Mouse (Mus musculus): Measurements from ENCODE around the gene Gm20388. TPM values are rescaled to one million over a fixed set of nuclear protein-coding genes. Genes with fewer than 3 reads are reported as not detected.

The Gm20388 gene
- polyA plus RNA-seq, 1 experiment = 28.1 TPM

DNA sequence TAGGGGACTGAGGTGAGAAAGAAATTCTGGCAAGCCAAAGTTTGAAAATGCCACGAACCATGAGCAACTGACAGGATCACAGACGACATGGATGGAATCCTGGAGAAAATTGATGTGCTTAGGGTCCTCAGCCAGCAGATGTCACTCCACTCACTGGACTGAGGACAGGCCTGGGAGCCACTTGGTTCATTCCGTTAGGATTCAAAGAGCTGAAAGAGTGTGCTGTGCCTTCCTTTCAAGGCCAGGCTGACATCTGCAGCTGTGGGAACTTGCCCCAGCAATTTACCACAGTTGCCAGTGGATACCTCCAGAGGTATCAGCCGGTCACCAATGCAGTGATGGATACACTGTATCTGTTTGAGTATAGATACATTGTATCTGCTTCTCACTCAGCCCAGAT lies 3854.0 kb downstream of the Gm20388 start:
- H3K4me1 ChIP-seq (ENCODE audit: control insufficient read depth, insufficient read depth, low read length) = peaks cover 9% of the 10 kb centered on the region
- H3K27ac ChIP-seq (ENCODE audit: insufficient read depth, low read length) = no peak overlapping the region
- H3K36me3 ChIP-seq (ENCODE audit: control insufficient read depth, insufficient read depth, low read length, poor library complexity, severe bottlenecking) = no peaks in the 10 kb centered on the region
- no peak overlapping the region for H3K9ac ChIP-seq (ENCODE audit: low read depth, poor library complexity, severe bottlenecking)
- no peaks in the 10 kb centered on the region for H3K27me3 ChIP-seq (ENCODE audit: control insufficient read depth, insufficient read depth, low read length, poor library complexity, severe bottlenecking)
- TF ChIP-seq EP300 (IDR thresholded peaks at IDR 0.05; ENCODE audit: insufficient read depth, low read depth, low read length) = no peak
- TF ChIP-seq CTCF (IDR thresholded peaks at IDR 0.05; ENCODE audit: low read depth, low read length) = peak; percentile 72
- no peak overlapping the region for H3K4me3 ChIP-seq (ENCODE audit: low read depth, low read length)
- 0 out of 2 replicates have a peak, but pooled peaks cover 2% of the 10 kb centered on the region for H3K9me3 ChIP-seq (replicated peaks; ENCODE audit: control insufficient read depth, insufficient read depth, low read length, poor library complexity, severe bottlenecking)

DNA sequence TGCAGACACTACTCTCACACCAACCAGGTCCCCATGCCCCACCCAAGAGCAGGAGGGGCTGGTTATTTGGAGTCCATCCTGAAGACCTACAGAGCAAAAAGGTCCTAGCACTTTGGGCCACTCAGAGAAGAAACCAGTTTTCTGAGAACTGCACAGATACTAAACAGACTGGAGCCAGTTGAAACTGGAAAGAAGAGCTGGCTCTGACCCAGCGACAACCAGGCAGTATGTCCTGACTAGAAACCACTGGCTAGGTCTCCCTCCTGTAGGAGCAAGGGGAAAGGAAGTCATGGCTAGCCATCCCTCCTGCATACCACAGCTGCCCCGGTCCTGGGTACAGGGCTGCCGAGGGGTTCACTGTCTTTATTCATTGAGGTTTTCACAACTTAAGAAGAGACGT lies 3855.9 kb downstream of the Gm20388 start:
- H3K9me3 ChIP-seq (replicated peaks; ENCODE audit: control insufficient read depth, insufficient read depth, low read length, poor library complexity, severe bottlenecking) = 0 out of 2 replicates have a peak, but pooled peaks cover 2% of the 10 kb centered on the region
- H3K4me3 ChIP-seq (ENCODE audit: low read depth, low read length) = no peak overlapping the region
- TF ChIP-seq EP300 (IDR thresholded peaks at IDR 0.05; ENCODE audit: insufficient read depth, low read depth, low read length) (no peak), POLR2A (IDR thresholded peaks at IDR 0.05; ENCODE audit: insufficient read depth, low read length) (no peak), CTCF (IDR thresholded peaks at IDR 0.05; ENCODE audit: low read depth, low read length) (no peak)
- no peaks in the 10 kb centered on the region for H3K27me3 ChIP-seq (ENCODE audit: control insufficient read depth, insufficient read depth, low read length, poor library complexity, severe bottlenecking)
- no peak overlapping the region for H3K9ac ChIP-seq (ENCODE audit: low read depth, poor library complexity, severe bottlenecking)
- H3K4me1 ChIP-seq (ENCODE audit: control insufficient read depth, insufficient read depth, low read length) = peaks cover 8% of the 10 kb centered on the region
- no peak overlapping the region for H3K27ac ChIP-seq (ENCODE audit: insufficient read depth, low read length)
- no peaks in the 10 kb centered on the region for H3K36me3 ChIP-seq (ENCODE audit: control insufficient read depth, insufficient read depth, low read length, poor library complexity, severe bottlenecking)

DNA sequence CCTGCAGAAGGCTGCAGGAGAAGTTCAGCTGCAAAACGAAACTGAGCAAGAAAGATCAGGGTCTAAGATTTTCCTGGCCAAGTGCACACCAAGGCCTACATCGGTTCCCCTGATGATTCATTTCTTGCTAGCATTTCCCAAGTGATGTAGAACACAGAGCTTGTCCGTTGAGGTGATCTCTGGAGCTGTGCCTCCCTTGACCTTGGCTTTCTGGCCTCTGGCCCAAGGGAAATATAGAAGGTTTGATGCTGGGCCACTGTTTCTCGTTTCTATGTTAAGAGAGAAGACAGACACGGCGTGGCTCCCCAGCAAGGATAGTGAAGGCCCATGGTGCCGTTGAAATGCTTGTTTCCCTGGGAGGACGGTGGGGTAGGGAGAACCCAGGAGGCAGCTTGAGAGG lies 3857.2 kb downstream of the Gm20388 start:
- no peak overlapping the region for H3K4me3 ChIP-seq (ENCODE audit: low read depth, low read length)
- H3K27ac ChIP-seq (ENCODE audit: insufficient read depth, low read length) = no peak overlapping the region
- H3K9me3 ChIP-seq (replicated peaks; ENCODE audit: control insufficient read depth, insufficient read depth, low read length, poor library complexity, severe bottlenecking) = 0 out of 2 replicates have a peak, but pooled peaks cover 2% of the 10 kb centered on the region
- no peak overlapping the region for H3K9ac ChIP-seq (ENCODE audit: low read depth, poor library complexity, severe bottlenecking)
- H3K27me3 ChIP-seq (ENCODE audit: control insufficient read depth, insufficient read depth, low read length, poor library complexity, severe bottlenecking) = no peaks in the 10 kb centered on the region
- H3K36me3 ChIP-seq (ENCODE audit: control insufficient read depth, insufficient read depth, low read length, poor library complexity, severe bottlenecking) = no peaks in the 10 kb centered on the region
- H3K4me1 ChIP-seq (ENCODE audit: control insufficient read depth, insufficient read depth, low read length) = peaks cover 4% of the 10 kb centered on the region
- TF ChIP-seq EP300 (IDR thresholded peaks at IDR 0.05; ENCODE audit: insufficient read depth, low read depth, low read length) = no peak
- TF ChIP-seq CTCF (IDR thresholded peaks at IDR 0.05; ENCODE audit: low read depth, low read length) = no peak
- TF ChIP-seq POLR2A (IDR thresholded peaks at IDR 0.05; ENCODE audit: insufficient read depth, low read length) = no peak

DNA sequence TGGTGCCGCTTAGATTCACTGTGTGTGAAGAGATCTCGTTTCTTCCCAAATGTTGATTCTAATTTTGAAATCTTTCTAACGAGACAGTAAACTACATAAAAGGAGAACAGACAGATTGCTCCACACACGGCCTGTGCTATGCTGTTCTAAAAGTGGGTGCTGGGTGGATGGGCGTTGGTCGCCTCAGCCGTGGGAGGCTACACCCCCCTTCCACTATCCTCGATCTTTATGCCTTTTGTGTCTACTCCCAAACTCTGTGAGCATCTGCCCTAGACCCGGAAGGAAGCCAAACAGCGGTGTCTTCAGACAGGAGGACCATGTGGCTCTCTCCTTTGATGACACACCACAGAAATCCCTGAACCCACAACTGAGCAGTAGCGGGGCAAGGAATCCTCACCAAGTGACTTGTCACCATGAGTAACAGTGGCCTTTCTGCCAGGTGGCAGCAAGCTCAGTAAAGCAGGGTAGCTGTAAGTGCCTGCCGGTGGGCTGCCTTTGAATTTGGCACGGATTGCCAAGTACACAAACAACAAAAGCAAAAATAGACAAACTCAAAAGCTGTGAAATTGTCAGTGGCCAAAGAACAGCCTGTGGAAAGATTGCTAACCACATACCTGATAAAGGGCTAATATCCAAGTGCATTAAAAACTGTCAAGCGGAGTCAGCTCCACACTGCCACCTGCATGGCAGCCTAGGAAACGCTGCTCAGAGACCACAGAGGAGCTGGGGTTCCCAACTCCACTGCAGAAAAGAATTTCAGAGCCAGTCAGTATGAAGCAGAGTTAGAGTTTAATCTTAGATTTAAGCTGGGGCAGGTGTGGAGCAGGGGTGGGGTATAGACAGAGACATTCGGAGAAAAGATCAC lies 3858.1 kb downstream of the Gm20388 start:
- Histone ChIP-seq H3K36me3 (ENCODE audit: control insufficient read depth, insufficient read depth, low read length, poor library complexity, severe bottlenecking) (no peaks in the 10 kb centered on the region), H3K9me3 (replicated peaks; ENCODE audit: control insufficient read depth, insufficient read depth, low read length, poor library complexity, severe bottlenecking) (0 out of 2 replicates have a peak, but pooled peaks cover 2% of the 10 kb centered on the region), H3K27ac (ENCODE audit: insufficient read depth, low read length) (no peak overlapping the region), H3K4me1 (ENCODE audit: control insufficient read depth, insufficient read depth, low read length) (peaks cover 2% of the 10 kb centered on the region), H3K27me3 (ENCODE audit: control insufficient read depth, insufficient read depth, low read length, poor library complexity, severe bottlenecking) (no peaks in the 10 kb centered on the region), H3K9ac (ENCODE audit: low read depth, poor library complexity, severe bottlenecking) (no peak overlapping the region), H3K4me3 (ENCODE audit: low read depth, low read length) (no peak overlapping the region)
- peak; percentile 80 for TF ChIP-seq CTCF (IDR thresholded peaks at IDR 0.05; ENCODE audit: low read depth, low read length)
- no peak for TF ChIP-seq EP300 (IDR thresholded peaks at IDR 0.05; ENCODE audit: insufficient read depth, low read depth, low read length)

DNA sequence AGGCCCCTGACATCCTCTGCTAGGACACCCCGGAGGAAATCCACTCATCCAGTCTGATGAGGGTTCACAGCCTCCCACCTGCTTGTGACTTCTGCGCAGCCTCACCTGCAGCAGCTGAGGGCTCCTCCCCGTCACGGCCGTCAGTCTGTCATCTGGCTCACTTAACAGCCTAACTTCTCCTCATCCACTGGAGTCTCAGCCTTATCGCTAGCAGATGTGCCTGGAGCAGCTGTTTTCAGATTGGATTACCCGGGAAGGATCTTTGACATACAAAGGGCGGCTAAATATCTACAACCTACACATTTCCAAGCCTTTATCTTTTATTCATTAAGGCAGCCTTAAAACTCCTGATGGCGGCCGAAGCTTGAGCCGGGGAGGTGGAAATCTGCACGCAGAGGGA lies 3862.8 kb downstream of the Gm20388 start:
- Histone ChIP-seq H3K27ac (ENCODE audit: insufficient read depth, low read length) (no peak overlapping the region), H3K4me3 (ENCODE audit: low read depth, low read length) (peak overlapping the region; percentile 11; the same call in 1 of the 2 replicates), H3K27me3 (ENCODE audit: control insufficient read depth, insufficient read depth, low read length, poor library complexity, severe bottlenecking) (no peaks in the 10 kb centered on the region), H3K9ac (ENCODE audit: low read depth, poor library complexity, severe bottlenecking) (no peak overlapping the region), H3K4me1 (ENCODE audit: control insufficient read depth, insufficient read depth, low read length) (no peaks in the 10 kb centered on the region), H3K9me3 (replicated peaks; ENCODE audit: control insufficient read depth, insufficient read depth, low read length, poor library complexity, severe bottlenecking) (no peaks in the 10 kb centered on the region), H3K36me3 (ENCODE audit: control insufficient read depth, insufficient read depth, low read length, poor library complexity, severe bottlenecking) (no peaks in the 10 kb centered on the region)
- no peak for TF ChIP-seq POLR2A (IDR thresholded peaks at IDR 0.05; ENCODE audit: insufficient read depth, low read length)
- TF ChIP-seq CTCF (IDR thresholded peaks at IDR 0.05; ENCODE audit: low read depth, low read length) = no peak
- no peak for TF ChIP-seq EP300 (IDR thresholded peaks at IDR 0.05; ENCODE audit: insufficient read depth, low read depth, low read length)

DNA sequence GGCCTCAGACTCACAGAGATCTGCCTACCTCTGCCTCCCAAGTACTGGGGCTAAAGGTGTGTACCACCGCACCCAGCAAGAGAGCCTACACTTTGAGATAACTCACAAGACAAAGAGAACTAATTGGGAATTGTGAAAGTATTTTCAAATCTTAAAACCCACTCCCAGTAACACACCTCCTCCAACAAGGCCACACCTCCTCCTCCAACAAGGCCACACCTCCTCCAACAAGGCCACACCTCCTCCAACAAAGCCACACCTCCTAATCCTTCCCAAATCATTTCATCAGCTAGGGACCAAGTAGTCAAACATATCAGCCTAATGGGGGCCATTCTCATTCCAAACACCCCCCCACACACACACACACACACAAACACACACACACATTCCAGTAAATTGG lies 3863.8 kb downstream of the Gm20388 start:
- H3K4me1 ChIP-seq (ENCODE audit: control insufficient read depth, insufficient read depth, low read length) = no peaks in the 10 kb centered on the region
- no peak overlapping the region for H3K9ac ChIP-seq (ENCODE audit: low read depth, poor library complexity, severe bottlenecking)
- H3K9me3 ChIP-seq (replicated peaks; ENCODE audit: control insufficient read depth, insufficient read depth, low read length, poor library complexity, severe bottlenecking) = no peaks in the 10 kb centered on the region
- H3K27ac ChIP-seq (ENCODE audit: insufficient read depth, low read length) = no peak overlapping the region
- H3K4me3 ChIP-seq (ENCODE audit: low read depth, low read length) = no peak overlapping the region
- no peak for TF ChIP-seq EP300 (IDR thresholded peaks at IDR 0.05; ENCODE audit: insufficient read depth, low read depth, low read length)
- no peak for TF ChIP-seq POLR2A (IDR thresholded peaks at IDR 0.05; ENCODE audit: insufficient read depth, low read length)
- no peak for TF ChIP-seq CTCF (IDR thresholded peaks at IDR 0.05; ENCODE audit: low read depth, low read length)
- H3K36me3 ChIP-seq (ENCODE audit: control insufficient read depth, insufficient read depth, low read length, poor library complexity, severe bottlenecking) = no peaks in the 10 kb centered on the region
- H3K27me3 ChIP-seq (ENCODE audit: control insufficient read depth, insufficient read depth, low read length, poor library complexity, severe bottlenecking) = no peaks in the 10 kb centered on the region

Measured in ES-Bruce4 (cell line).